Mouse (Mus musculus) left cerebral cortex, adult 11 months (tissue): ENCODE data around the gene Mapk13.
"Not testable (repeated sequence)": the region's sequence is repeated elsewhere in the genome, so short reads cannot be mapped to it uniquely, and the experiment has no call there.

Source experiments
- DNase-seq: peaks from one replicate; pipeline ENCODE4 v3.0.0; 2022; ENCODE audit warnings: low spot score

The Mapk13 gene

GRCm38 (mm10) chr17:28769121-28769874 lies at the start of gene Mapk13:
Gene Mapk13 (plus strand): TSS chr17:28769297.
- no peak for DNase-seq

- no peak for DNase-seq
Observed at GRCm38 (mm10) chr17:28725783-28726182, 43.3 kb upstream of the Mapk13 start, which contains the start of gene AC170998.1. Gene AC170998.1 (plus strand): TSS chr17:28726083.

- DNase-seq, result not testable (repeated sequence)
Observed at GRCm38 (mm10) chr17:28727511-28727910, 41.6 kb upstream of the Mapk13 start.

GRCm38 (mm10) chr17:28735317-28736105 lies 33.6 kb upstream of the Mapk13 start:
- no peak for DNase-seq

GRCm38 (mm10) chr17:28736486-28736885 lies 32.6 kb upstream of the Mapk13 start:
- DNase-seq, result no peak

GRCm38 (mm10) chr17:28737973-28738372 lies 31.1 kb upstream of the Mapk13 start:
- no peak for DNase-seq

GRCm38 (mm10) chr17:28739244-28739643 lies 29.9 kb upstream of the Mapk13 start:
- no peak for DNase-seq

- peak; percentile 59 for DNase-seq
Observed at GRCm38 (mm10) chr17:28743145-28743866, 25.8 kb upstream of the Mapk13 start.

GRCm38 (mm10) chr17:28743916-28744315 lies 25.2 kb upstream of the Mapk13 start:
- no peak for DNase-seq

- DNase-seq, result no peak
Observed at GRCm38 (mm10) chr17:28745773-28746172, 23.3 kb upstream of the Mapk13 start.

- DNase-seq, result no peak
Observed at GRCm38 (mm10) chr17:28748001-28748400, 21.1 kb upstream of the Mapk13 start.

- DNase-seq, result no peak
Observed at GRCm38 (mm10) chr17:28750580-28750979, 18.5 kb upstream of the Mapk13 start.

GRCm38 (mm10) chr17:28756447-28756846 lies 12.7 kb upstream of the Mapk13 start:
- DNase-seq, result no peak

- no peak for DNase-seq
Observed at GRCm38 (mm10) chr17:28757470-28757869, 11.6 kb upstream of the Mapk13 start.

GRCm38 (mm10) chr17:28760736-28761312 lies 8.3 kb upstream of the Mapk13 start:
- DNase-seq, result no peak

- peak; percentile 35 for DNase-seq
Observed at GRCm38 (mm10) chr17:28761871-28762270, 7.2 kb upstream of the Mapk13 start.

- no peak for DNase-seq
Observed at GRCm38 (mm10) chr17:28766203-28766602, 2.9 kb upstream of the Mapk13 start.

- no peak for DNase-seq
Observed at GRCm38 (mm10) chr17:28766781-28767515, 2.1 kb upstream of the Mapk13 start.

GRCm38 (mm10) chr17:28769875-28770421 lies 851 bp downstream of the Mapk13 start:
- no peak for DNase-seq

GRCm38 (mm10) chr17:28771289-28771688 lies 2.2 kb downstream of the Mapk13 start:
- no peak for DNase-seq

- DNase-seq, result not testable (repeated sequence)
Observed at GRCm38 (mm10) chr17:28774303-28774702, 5.2 kb downstream of the Mapk13 start.
